Mouse (Mus musculus) intestine, postnatal 0 days (tissue): Measurements from ENCODE around the gene Tpcn2. TPM values are rescaled to one million over a fixed set of nuclear protein-coding genes. Genes with fewer than 3 reads are reported as not detected.

ENCODE experiments used
- ATAC-seq: fragments of 200-750 bp; cut with Nextera tagmentation; 2 replicates; pipeline ENCODE4 v1.8.0; 2017; ENCODE audit warnings: mild to moderate bottlenecking, moderate TSS enrichment, moderate library complexity
- H3K27ac ChIP-seq: fragments of 300-500 bp; sonication (generic); 2 replicates; pipeline ENCODE4 v1.5.1; 2014; ENCODE audit warnings: mild to moderate bottlenecking, low read depth, low read length, moderate library complexity
- H3K27me3 ChIP-seq: fragments of 300-500 bp; sonication (generic); replicated peaks from 2 replicates; pipeline ENCODE4 v1.6.1; 2014; ENCODE audit warnings: low read length, mixed read lengths; ENCODE audit not compliant: control insufficient read depth, insufficient read depth
- H3K36me3 ChIP-seq: fragments of 300-500 bp; sonication (generic); 2 replicates; pipeline ENCODE4 v1.6.1; 2014; ENCODE audit warnings: mild to moderate bottlenecking, moderate library complexity; ENCODE audit not compliant: control insufficient read depth, insufficient read depth
- H3K4me1 ChIP-seq: fragments of 300-500 bp; sonication (generic); replicated peaks from 2 replicates; pipeline ENCODE4 v1.6.1; 2014; ENCODE audit warnings: antibody characterized with exemption, low read length, mixed read lengths; ENCODE audit not compliant: control insufficient read depth, insufficient read depth
- H3K4me2 ChIP-seq: fragments of 300-500 bp; sonication (generic); replicated peaks from 2 replicates; pipeline ENCODE4 v1.6.1; 2014; ENCODE audit warnings: low read depth, mild to moderate bottlenecking, moderate library complexity
- H3K4me3 ChIP-seq: fragments of 300-500 bp; sonication (generic); 2 replicates; pipeline ENCODE4 v1.5.1; 2014; ENCODE audit warnings: low read depth, low read length
- H3K9ac ChIP-seq: fragments of 300-500 bp; sonication (generic); 2 replicates; pipeline ENCODE4 v1.6.1; 2014; ENCODE audit warnings: mild to moderate bottlenecking, low read depth, low read length
- H3K9me3 ChIP-seq: fragments of 300-500 bp; sonication (generic); 2 replicates; pipeline ENCODE4 v1.6.1; 2016; ENCODE audit warnings: mixed run types; ENCODE audit not compliant: control insufficient read depth
- CTCF ChIP-seq: sonication (generic); IDR thresholded peaks from 2 replicates; pipeline ENCODE4 v1.5.1; 2016; ENCODE audit warnings: low read depth, mild to moderate bottlenecking, control low read depth, antibody characterized with exemption, moderate library complexity
- WGBS: fragments of 180-500 bp; shearing (Covaris S2); extraction: QIAGEN DNeasy Blood & Tissue Kit; methylation state at CpG from one replicate; pipeline ENCODE4 v1.1.7; 2014; 5-methylcytosine and 5-hydroxymethylcytosine counted together
- polyA plus RNA-seq: library from polyadenylated mRNA; unstranded; fragments of >200 nt; fragmentation: Nextera tagmentation; extraction: Ambion mirVana; gene quantifications from 2 replicates; pipeline ENCODE4 v1.2.1, GENCODE M21; 2015

Gene Tpcn2
- polyA plus RNA-seq, 1 experiment from 2014 or later = 7.6 TPM

GRCm38 (mm10) chr7:145181376-145182034 lies 102.3 kb downstream of the Tpcn2 start:
- 0 out of 2 replicates have a peak, but pooled peaks cover 3% of the 10 kb centered on the region for H3K4me1 ChIP-seq
- ATAC-seq = no peak
- no peak overlapping the region for H3K27ac ChIP-seq
- WGBS = 70% methylated on average over 11 of the region's 11 CpGs
- no peak overlapping the region for H3K9ac ChIP-seq
- no peaks in the 10 kb centered on the region for H3K9me3 ChIP-seq
- H3K4me3 ChIP-seq = no peak overlapping the region
- no peak overlapping the region for H3K4me2 ChIP-seq
- no peaks in the 10 kb centered on the region for H3K27me3 ChIP-seq
- no peaks in the 10 kb centered on the region for H3K36me3 ChIP-seq
- no peak for TF ChIP-seq CTCF

DNA sequence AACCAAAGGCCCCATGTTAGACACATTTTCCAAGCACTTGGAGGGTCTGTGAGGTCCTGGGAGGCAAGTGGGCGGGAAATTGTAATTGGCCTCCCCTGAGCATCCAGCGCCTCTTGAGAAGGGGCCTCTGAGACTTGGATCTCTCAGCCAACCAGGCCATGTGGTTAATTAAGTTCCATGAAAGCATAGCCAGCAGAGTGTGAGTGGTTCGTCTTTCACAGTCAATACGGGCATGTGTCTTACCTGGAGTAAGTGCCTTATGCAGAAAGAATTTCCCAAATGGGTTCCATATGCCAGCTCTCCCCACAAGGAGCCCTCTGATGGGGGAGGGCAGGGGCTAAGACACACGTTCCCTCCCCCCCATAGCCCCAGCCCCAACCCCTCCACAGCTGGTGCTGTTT lies 104.1 kb downstream of the Tpcn2 start:
- 53% methylated on average over 5 of the region's 5 CpGs for WGBS
- Histone ChIP-seq H3K36me3 (no peaks in the 10 kb centered on the region), H3K4me1 (0 out of 2 replicates have a peak, but pooled peaks cover 3% of the 10 kb centered on the region), H3K4me3 (no peak overlapping the region), H3K9me3 (no peaks in the 10 kb centered on the region), H3K9ac (no peak overlapping the region), H3K4me2 (no peak overlapping the region), H3K27ac (no peak overlapping the region), H3K27me3 (no peaks in the 10 kb centered on the region)
- no peak for TF ChIP-seq CTCF
- no peak for ATAC-seq

DNA sequence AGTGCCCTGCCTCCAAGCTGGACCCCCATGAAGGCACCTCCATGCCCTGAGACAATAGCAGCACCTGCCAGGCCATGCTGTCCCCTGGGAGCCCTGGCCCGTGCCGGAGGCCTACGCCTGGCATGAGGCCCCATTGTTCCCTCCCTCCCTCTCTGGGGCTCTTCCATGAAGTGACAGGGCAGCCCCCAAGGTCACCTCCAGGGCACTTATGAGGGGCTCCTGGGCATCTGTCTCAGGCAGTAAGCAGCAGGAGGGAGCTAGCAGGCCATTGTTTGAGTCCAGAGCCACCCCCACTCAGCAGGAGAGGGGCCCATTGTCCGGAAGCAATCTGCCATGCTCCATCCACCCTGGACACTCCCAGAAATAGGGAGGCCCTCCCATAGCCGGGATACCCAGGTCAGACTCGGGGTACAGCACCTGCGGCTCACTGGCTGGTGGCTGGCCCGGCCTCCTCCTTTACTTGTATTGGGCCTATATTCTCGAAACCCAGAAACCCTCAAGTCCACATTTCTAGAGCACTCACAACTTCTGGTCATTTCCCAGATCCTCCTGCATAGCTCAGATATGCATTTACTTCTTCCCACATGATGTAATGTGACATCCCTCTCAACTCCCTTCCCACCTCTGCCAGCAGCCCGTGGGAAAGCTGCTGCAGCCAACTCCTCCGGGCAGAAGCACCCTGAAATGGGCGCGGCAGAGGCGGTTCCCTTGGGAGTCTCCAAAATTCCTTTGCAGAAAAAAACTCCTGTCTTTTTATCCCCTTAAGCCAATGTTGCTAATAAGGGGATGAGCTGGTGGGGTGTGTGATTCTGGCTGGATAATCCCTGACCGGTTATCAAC lies 106.8 kb downstream of the Tpcn2 start:
- no peak for ATAC-seq
- Histone ChIP-seq H3K9me3 (no peaks in the 10 kb centered on the region), H3K27me3 (no peaks in the 10 kb centered on the region), H3K9ac (no peak overlapping the region), H3K4me1 (0 out of 2 replicates have a peak, but pooled peaks cover 3% of the 10 kb centered on the region), H3K36me3 (no peaks in the 10 kb centered on the region), H3K4me2 (no peak overlapping the region), H3K27ac (no peak overlapping the region), H3K4me3 (no peak overlapping the region)
- TF ChIP-seq CTCF = no peak
- 59% methylated on average over 15 of the region's 15 CpGs for WGBS

DNA sequence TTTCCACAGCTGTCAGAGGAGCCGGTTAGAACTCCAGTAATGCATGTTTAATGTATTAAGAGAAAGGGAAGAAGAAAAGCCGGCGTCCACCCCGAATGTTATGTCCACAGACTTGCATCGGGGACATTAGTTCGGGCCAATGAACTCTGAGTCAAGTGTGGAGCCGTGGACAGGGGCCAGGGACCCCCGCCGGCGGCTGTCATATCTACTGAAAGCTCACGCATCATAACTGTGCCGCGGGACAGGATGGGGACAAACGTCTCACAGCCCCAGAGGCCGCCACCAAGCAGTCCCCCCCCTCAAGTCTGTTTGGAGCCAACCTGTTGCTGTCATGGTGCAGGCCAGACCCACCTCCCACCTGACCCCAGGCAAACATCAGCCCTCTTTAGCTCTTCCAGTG lies 110.2 kb downstream of the Tpcn2 start:
- no peak for TF ChIP-seq CTCF
- Histone ChIP-seq H3K4me1 (no peaks in the 10 kb centered on the region), H3K4me2 (no peak overlapping the region)

DNA sequence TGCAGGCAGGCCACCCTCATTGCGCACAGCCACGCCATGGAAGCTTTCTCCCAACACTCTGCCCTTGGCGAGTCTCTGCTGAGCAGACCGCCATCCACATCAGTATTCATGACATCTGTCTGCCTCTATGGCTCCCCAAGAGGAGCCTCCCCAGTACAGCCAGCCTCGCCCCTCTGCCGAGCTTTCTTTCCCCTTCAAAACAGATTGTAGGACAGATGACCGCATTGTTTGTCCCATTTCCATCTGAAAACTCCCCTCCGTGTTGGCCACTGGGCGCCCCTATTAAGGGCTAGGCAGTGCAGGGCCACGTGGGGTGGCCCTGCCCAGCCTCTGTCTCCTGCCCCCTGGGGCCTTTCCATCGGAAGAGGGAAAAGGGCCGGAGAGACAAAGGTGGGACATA lies 110.7 kb downstream of the Tpcn2 start:
- no peak overlapping the region for H3K4me2 ChIP-seq
- no peak overlapping the region for H3K9ac ChIP-seq
- no peaks in the 10 kb centered on the region for H3K4me1 ChIP-seq
- no peak overlapping the region for H3K27ac ChIP-seq
- no peaks in the 10 kb centered on the region for H3K27me3 ChIP-seq
- no peak for TF ChIP-seq CTCF
- H3K9me3 ChIP-seq = no peaks in the 10 kb centered on the region
- no peak for ATAC-seq
- no peaks in the 10 kb centered on the region for H3K36me3 ChIP-seq
- no peak overlapping the region for H3K4me3 ChIP-seq
- WGBS = 29% methylated on average over 12 of the region's 12 CpGs

More for the DNA sequence above, 110.2 kb downstream of the Tpcn2 start:
- Histone ChIP-seq H3K36me3 (no peaks in the 10 kb centered on the region), H3K9ac (no peak overlapping the region), H3K27ac (no peak overlapping the region), H3K9me3 (no peaks in the 10 kb centered on the region), H3K4me3 (no peak overlapping the region), H3K27me3 (no peaks in the 10 kb centered on the region)
- no peak for ATAC-seq
- WGBS = 75% methylated on average over 15 of the region's 15 CpGs

GRCm38 (mm10) chr7:145169703-145170102 lies 114.1 kb downstream of the Tpcn2 start:
- Histone ChIP-seq H3K36me3 (no peaks in the 10 kb centered on the region), H3K27ac (no peak overlapping the region), H3K9me3 (no peaks in the 10 kb centered on the region), H3K27me3 (no peaks in the 10 kb centered on the region), H3K4me1 (no peaks in the 10 kb centered on the region), H3K4me2 (no peak overlapping the region), H3K4me3 (no peak overlapping the region), H3K9ac (no peak overlapping the region)
- no peak for ATAC-seq
- TF ChIP-seq CTCF = no peak
- 69% methylated on average over 3 of the region's 3 CpGs for WGBS
